9 mouse cellular contexts compared by ENCODE assay signal in the genomic region with DNA sequence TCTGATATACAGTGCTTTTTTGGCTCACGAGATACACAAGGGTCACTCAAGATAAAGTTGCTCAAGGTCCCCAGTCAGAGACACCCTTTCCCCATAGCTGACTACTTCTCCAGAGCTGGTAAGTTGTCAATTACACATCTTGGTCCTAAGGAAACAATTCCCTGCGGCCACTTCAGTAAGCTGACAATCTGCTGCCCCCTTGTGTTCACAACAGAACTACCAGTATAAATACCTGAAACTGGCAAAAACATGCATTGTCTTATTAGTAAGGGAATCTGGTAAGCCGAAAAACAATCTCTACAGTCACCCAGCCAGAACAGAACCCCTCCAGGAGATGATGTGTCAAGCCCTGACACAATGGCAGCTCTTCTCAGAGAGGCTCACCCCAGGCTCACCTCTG. TPM values are rescaled to one million over a fixed set of nuclear protein-coding genes. Genes with fewer than 3 reads are reported as not detected.
DNase-seq lines count a peak whose midpoint lies in the region; ATAC-seq and TF ChIP-seq lines count a peak whose summit lies in the region.
"Had no signal": no experiment of that assay in that cellular context is flagged by ENCODE, and none has a peak within 500 bp of the region (broad histone marks: within the 10 kb centered on the region; RNA-seq: fewer than 3 reads in every experiment).

No protein-coding gene starts in this region.

- no peak overlapping the region for H3K9ac ChIP-seq in hindbrain, embryonic 13.5 days
- H3K9ac ChIP-seq in kidney, postnatal 0 days (ENCODE audit: low read depth, low read length) = no peak overlapping the region
- no peak overlapping the region for H3K9ac ChIP-seq in intestine, embryonic 15.5 days
- H3K9ac ChIP-seq: neural tube, embryonic 12.5 days had no signal

- no peak overlapping the region for H3K4me2 ChIP-seq in hindbrain, embryonic 13.5 days
- no peak overlapping the region for H3K4me2 ChIP-seq in kidney, postnatal 0 days (ENCODE audit: low read length)
- no peak overlapping the region for H3K4me2 ChIP-seq in intestine, embryonic 15.5 days (replicated peaks)
- H3K4me2 ChIP-seq: neural tube, embryonic 12.5 days had no signal

- no peaks in the 10 kb centered on the region for H3K4me1 ChIP-seq in hindbrain, embryonic 10.5 days (replicated peaks)
- no peaks in the 10 kb centered on the region for H3K4me1 ChIP-seq in hindbrain, embryonic 13.5 days (replicated peaks)
- peaks cover 9% of the 10 kb centered on the region; the same call in 1 of the 2 replicates for H3K4me1 ChIP-seq in cerebellum, adult 2 months (ENCODE audit: control insufficient read depth, insufficient read depth, low read length)
- no peaks in the 10 kb centered on the region for H3K4me1 ChIP-seq in kidney, postnatal 0 days (replicated peaks; ENCODE audit: insufficient read depth, low read length)
- H3K4me1 ChIP-seq in intestine, embryonic 15.5 days (replicated peaks) = no peaks in the 10 kb centered on the region; the same call in 1 of the 2 replicates
- H3K4me1 ChIP-seq: neural tube, embryonic 12.5 days had no signal

- no peak overlapping the region for H3K27ac ChIP-seq in hindbrain, embryonic 10.5 days
- H3K27ac ChIP-seq in hindbrain, embryonic 13.5 days = no peak overlapping the region
- no peak overlapping the region for H3K27ac ChIP-seq in cerebellum, adult 2 months (ENCODE audit: insufficient read depth, low read length)
- H3K27ac ChIP-seq in kidney, postnatal 0 days = no peak overlapping the region
- no peak overlapping the region for H3K27ac ChIP-seq in intestine, embryonic 15.5 days
- H3K27ac ChIP-seq: neural tube, embryonic 12.5 days had no signal

- no peaks in the 10 kb centered on the region for H3K9me3 ChIP-seq in hindbrain, embryonic 10.5 days
- no peaks in the 10 kb centered on the region for H3K9me3 ChIP-seq in hindbrain, embryonic 13.5 days
- H3K9me3 ChIP-seq in kidney, postnatal 0 days (replicated peaks; ENCODE audit: low read length) = no peaks in the 10 kb centered on the region
- no peaks in the 10 kb centered on the region for H3K9me3 ChIP-seq in intestine, embryonic 15.5 days
- H3K9me3 ChIP-seq: neural tube, embryonic 12.5 days had no signal

- no peak overlapping the region for H3K4me3 ChIP-seq in hindbrain, embryonic 10.5 days
- H3K4me3 ChIP-seq in hindbrain, embryonic 13.5 days = no peak overlapping the region
- H3K4me3 ChIP-seq in cerebellum, adult 2 months (replicated peaks; ENCODE audit: insufficient read depth, low read depth, low read length) = no peak overlapping the region
- no peak overlapping the region for H3K4me3 ChIP-seq in kidney, postnatal 0 days (replicated peaks; ENCODE audit: low read depth, low read length)
- no peak overlapping the region for H3K4me3 ChIP-seq in intestine, embryonic 15.5 days (replicated peaks)
- H3K4me3 ChIP-seq: neural tube, embryonic 12.5 days had no signal

- DNase-seq in hindbrain, embryonic 10.5 days (ENCODE audit: low spot score) = peak; percentile 29
- peak; percentile 50 for DNase-seq in testis, postnatal 10 days (ENCODE audit: low spot score)
- DNase-seq in testis, postnatal 14 days (ENCODE audit: low spot score) = no peak
- peak; percentile 42 to 65 for DNase-seq in cerebellum, adult 2 months
- DNase-seq in kidney, postnatal 0 days (ENCODE audit: low spot score) = peak; percentile 84
- DNase-seq in naive thymus-derived CD4-positive, alpha-beta T cell, adult 2 months (ENCODE audit: low read depth) = peak; percentile 67

- ATAC-seq in hindbrain, embryonic 13.5 days (ENCODE audit: low FRiP score) = no peak
- no peak for ATAC-seq in kidney, postnatal 0 days (replicated peaks; ENCODE audit: low FRiP score, low read depth)
- ATAC-seq in intestine, embryonic 15.5 days = no peak

- TF ChIP-seq CTCF in cerebellum, adult 2 months (IDR thresholded peaks at IDR 0.05; ENCODE audit: borderline replicate concordance, insufficient read depth, low read depth, low read length) = peak; percentile 53; the same call in 1 of the 2 replicates
- TF ChIP-seq CTCF in kidney, postnatal 0 days (IDR thresholded peaks at IDR 0.05; ENCODE audit: low read depth) = peak; percentile 78

- no peak for TF ChIP-seq POLR2A in cerebellum, adult 2 months (IDR thresholded peaks at IDR 0.05; ENCODE audit: borderline replicate concordance, insufficient read depth, low read length)

- H3K36me3 ChIP-seq in hindbrain, embryonic 10.5 days = peaks cover 100% of the 10 kb centered on the region
- H3K36me3 ChIP-seq in hindbrain, embryonic 13.5 days = peaks cover 96% of the 10 kb centered on the region
- peaks cover 84% of the 10 kb centered on the region for H3K36me3 ChIP-seq in kidney, postnatal 0 days (ENCODE audit: insufficient read depth, low read length)
- H3K36me3 ChIP-seq in intestine, embryonic 15.5 days = peaks cover 62% of the 10 kb centered on the region

- H3K27me3 ChIP-seq in hindbrain, embryonic 10.5 days (ENCODE audit: insufficient read depth, poor library complexity, severe bottlenecking) = no peaks in the 10 kb centered on the region
- no peaks in the 10 kb centered on the region for H3K27me3 ChIP-seq in hindbrain, embryonic 13.5 days
- no peaks in the 10 kb centered on the region for H3K27me3 ChIP-seq in cerebellum, adult 2 months (ENCODE audit: control insufficient read depth, insufficient read depth, low read length)
- no peaks in the 10 kb centered on the region for H3K27me3 ChIP-seq in kidney, postnatal 0 days (ENCODE audit: insufficient read depth, low read length)
- no peaks in the 10 kb centered on the region for H3K27me3 ChIP-seq in intestine, embryonic 15.5 days (replicated peaks)
- H3K27me3 ChIP-seq: neural tube, embryonic 12.5 days had no signal

- WGBS in hindbrain, embryonic 10.5 days = 60% methylated on average over 3 of the region's 3 CpGs
- 56% methylated on average over 3 of the region's 3 CpGs for WGBS in hindbrain, embryonic 13.5 days
- WGBS in cerebellum, adult 2 months = 30% methylated on average over 3 of the region's 3 CpGs
- 44% methylated on average over 3 of the region's 3 CpGs for WGBS in kidney, postnatal 0 days
- 53% methylated on average over 3 of the region's 3 CpGs for WGBS in intestine, embryonic 15.5 days

RNA-seq across cellular contexts. Expression of a gene that starts 10.8 kb away (rescaled TPM):
- 62.5 and 88.4 TPM in 2 replicates for polyA plus RNA-seq in hindbrain, embryonic 10.5 days (2016; fragmentation: Nextera tagmentation; extraction: Ambion mirVana)
- 36.7 and 39.7 TPM in 2 replicates for polyA plus RNA-seq in hindbrain, embryonic 13.5 days (2015; fragmentation: Nextera tagmentation; extraction: Ambion mirVana)
- polyA plus RNA-seq in cerebellum, adult 2 months (2012; rRNA removed) = 82.0 and 83.9 TPM in 2 replicates
- 34.0 and 35.8 TPM in 2 replicates for polyA plus RNA-seq in kidney, postnatal 0 days (2015; fragmentation: Nextera tagmentation; extraction: Ambion mirVana)
- 49.2 and 49.4 TPM in 2 replicates for polyA plus RNA-seq in intestine, embryonic 15.5 days (2015; fragmentation: Nextera tagmentation; extraction: Ambion mirVana)

RNA-seq across cellular contexts. Expression of a gene that starts 25.6 kb away (rescaled TPM):
- 3.6 and 6.4 TPM in 2 replicates for polyA plus RNA-seq in hindbrain, embryonic 10.5 days (2016; fragmentation: Nextera tagmentation; extraction: Ambion mirVana)
- 7.3 and 8.2 TPM in 2 replicates for polyA plus RNA-seq in hindbrain, embryonic 13.5 days (2015; fragmentation: Nextera tagmentation; extraction: Ambion mirVana)
- polyA plus RNA-seq in cerebellum, adult 2 months (2012; rRNA removed) = 94.3 and 97.7 TPM in 2 replicates
- 4.6 and 5.5 TPM in 2 replicates for polyA plus RNA-seq in kidney, postnatal 0 days (2015; fragmentation: Nextera tagmentation; extraction: Ambion mirVana)
- 3.8 and 4.2 TPM in 2 replicates for polyA plus RNA-seq in intestine, embryonic 15.5 days (2015; fragmentation: Nextera tagmentation; extraction: Ambion mirVana)

Comparison
In these comparisons a context has a peak if more than half of its experiments do, and no peak if none do; other contexts are left out.
1. RNA of a gene that starts 25.6 kb away (polyA plus RNA-seq): 94.3 to 97.7 TPM in cerebellum, adult 2 months; 7.3 to 8.2 TPM in hindbrain, embryonic 13.5 days, 3.6 to 6.4 TPM in hindbrain, embryonic 10.5 days, 4.6 to 5.5 TPM in kidney, postnatal 0 days and 3.8 to 4.2 TPM in intestine, embryonic 15.5 days; every median in the first group is over 10 times any median in the second.